Mouse (Mus musculus): ENCODE measurements around the gene Kif3b. TPM values are rescaled to one million over a fixed set of nuclear protein-coding genes. Genes with fewer than 3 reads are reported as not detected.
"Not testable (repeated sequence)": the region's sequence is repeated elsewhere in the genome, so short reads cannot be mapped to it uniquely, and the experiment has no call there.

Gene Kif3b
- polyA plus RNA-seq, 1 experiment from 2014 or later, result 8.2 TPM

DNA sequence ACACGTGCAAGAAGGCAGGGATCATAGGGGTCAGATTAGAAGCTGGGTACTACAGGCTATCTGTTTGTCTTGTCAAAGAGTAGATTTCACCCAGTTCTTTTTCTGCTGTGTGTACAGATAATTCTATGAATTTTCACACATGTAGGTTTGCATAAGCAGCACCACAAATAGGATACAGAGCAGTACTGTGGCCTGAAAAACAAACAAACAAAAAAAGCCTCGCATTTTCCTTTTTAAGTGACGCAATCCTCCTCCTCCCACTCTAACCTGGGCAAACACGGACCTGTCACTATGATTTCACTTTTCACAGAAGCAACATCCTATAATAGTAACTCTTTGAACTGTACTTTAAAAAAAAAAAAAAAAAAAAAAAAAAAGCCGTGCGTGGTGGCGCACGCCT is 14.8 kb upstream of the Kif3b start:
- no peak for TF ChIP-seq CTCF (IDR thresholded peaks at IDR 0.05; ENCODE audit: low read depth)
- no peak overlapping the region for H3K9ac ChIP-seq (ENCODE audit: low read depth, low read length)
- H3K4me2 ChIP-seq (replicated peaks; ENCODE audit: low read depth), result no peak overlapping the region
- no peak for ATAC-seq
- no peaks in the 10 kb centered on the region for H3K4me1 ChIP-seq (replicated peaks; ENCODE audit: control insufficient read depth, insufficient read depth, low read length)
- no peaks in the 10 kb centered on the region for H3K27me3 ChIP-seq (replicated peaks; ENCODE audit: control insufficient read depth, insufficient read depth, low read length)
- H3K36me3 ChIP-seq (ENCODE audit: control insufficient read depth, insufficient read depth), result no peaks in the 10 kb centered on the region
- WGBS, result 88% methylated on average over 8 of the region's 8 CpGs
- no peaks in the 10 kb centered on the region for H3K9me3 ChIP-seq (ENCODE audit: control insufficient read depth)
- no peak overlapping the region for H3K27ac ChIP-seq (ENCODE audit: low read depth, low read length)
- no peak overlapping the region for H3K4me3 ChIP-seq (ENCODE audit: low read depth, low read length)

DNA sequence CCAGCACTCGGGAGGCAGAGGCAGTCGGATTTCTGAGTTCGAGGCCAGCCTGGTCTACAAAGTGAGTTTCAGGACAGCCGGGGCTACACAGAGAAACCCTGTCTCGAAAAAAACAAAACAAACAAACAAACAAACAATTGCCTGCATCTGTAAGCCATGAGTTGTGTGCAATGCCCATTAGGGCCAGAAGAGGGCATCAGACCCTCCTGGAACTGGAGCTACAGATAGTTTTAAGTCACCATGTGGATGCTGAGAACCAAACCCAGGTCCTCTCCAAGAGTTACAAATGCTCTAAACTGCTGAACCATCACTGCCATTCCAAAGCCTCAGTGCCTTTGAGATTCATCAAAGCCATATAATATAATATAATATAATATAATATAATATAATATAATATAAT is 14.4 kb upstream of the Kif3b start:
- H3K4me1 ChIP-seq (replicated peaks; ENCODE audit: control insufficient read depth, insufficient read depth, low read length); ATAC-seq: not testable (repeated sequence)

DNA sequence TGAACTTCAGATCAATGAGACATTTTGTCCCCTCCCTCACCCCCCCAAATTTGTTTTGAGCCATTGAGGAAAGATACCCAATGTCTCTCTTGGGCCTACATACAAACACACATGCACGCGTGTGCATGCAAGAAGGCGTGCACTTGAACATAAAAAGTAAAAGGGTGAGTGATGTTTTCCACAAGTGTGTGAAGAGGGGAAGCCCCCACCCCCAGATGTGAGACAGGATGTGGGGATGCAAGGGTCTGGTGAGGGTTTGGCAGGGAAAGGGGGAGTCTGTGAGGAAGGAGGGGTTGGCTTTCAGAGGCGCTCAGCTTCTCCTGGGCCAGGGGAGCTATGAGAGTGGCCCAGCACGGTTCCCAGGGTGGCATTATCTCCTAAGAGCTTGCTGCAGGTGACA is 12.9 kb upstream of the Kif3b start:
- H3K9me3 ChIP-seq (ENCODE audit: control insufficient read depth), result no peaks in the 10 kb centered on the region
- no peak overlapping the region for H3K27ac ChIP-seq (ENCODE audit: low read depth, low read length)
- 90% methylated on average over 5 of the region's 5 CpGs for WGBS
- no peaks in the 10 kb centered on the region for H3K4me1 ChIP-seq (replicated peaks; ENCODE audit: control insufficient read depth, insufficient read depth, low read length)
- H3K9ac ChIP-seq (ENCODE audit: low read depth, low read length), result no peak overlapping the region
- TF ChIP-seq CTCF (IDR thresholded peaks at IDR 0.05; ENCODE audit: low read depth), result no peak
- no peaks in the 10 kb centered on the region for H3K27me3 ChIP-seq (replicated peaks; ENCODE audit: control insufficient read depth, insufficient read depth, low read length)
- no peak overlapping the region for H3K4me2 ChIP-seq (replicated peaks; ENCODE audit: low read depth)
- no peaks in the 10 kb centered on the region for H3K36me3 ChIP-seq (ENCODE audit: control insufficient read depth, insufficient read depth)
- no peak for ATAC-seq
- no peak overlapping the region for H3K4me3 ChIP-seq (ENCODE audit: low read depth, low read length)

More for the DNA sequence above, 14.4 kb upstream of the Kif3b start:
- not testable (repeated sequence) for H3K27me3 ChIP-seq (replicated peaks; ENCODE audit: control insufficient read depth, insufficient read depth, low read length); H3K27ac ChIP-seq (ENCODE audit: low read depth, low read length); H3K36me3 ChIP-seq (ENCODE audit: control insufficient read depth, insufficient read depth); H3K9ac ChIP-seq (ENCODE audit: low read depth, low read length); H3K9me3 ChIP-seq (ENCODE audit: control insufficient read depth); H3K4me3 ChIP-seq (ENCODE audit: low read depth, low read length); H3K4me2 ChIP-seq (replicated peaks; ENCODE audit: low read depth)
- TF ChIP-seq CTCF (IDR thresholded peaks at IDR 0.05; ENCODE audit: low read depth), result peak; percentile 30; the same call in 1 of the 2 replicates
- WGBS, result 93% methylated on average over 5 of the region's 5 CpGs

- TF ChIP-seq CTCF (IDR thresholded peaks at IDR 0.05; ENCODE audit: low read depth), result no peak
These were observed 7.3 kb upstream of the Kif3b start for GRCm38 (mm10) chr2:153283919-153284318.

DNA sequence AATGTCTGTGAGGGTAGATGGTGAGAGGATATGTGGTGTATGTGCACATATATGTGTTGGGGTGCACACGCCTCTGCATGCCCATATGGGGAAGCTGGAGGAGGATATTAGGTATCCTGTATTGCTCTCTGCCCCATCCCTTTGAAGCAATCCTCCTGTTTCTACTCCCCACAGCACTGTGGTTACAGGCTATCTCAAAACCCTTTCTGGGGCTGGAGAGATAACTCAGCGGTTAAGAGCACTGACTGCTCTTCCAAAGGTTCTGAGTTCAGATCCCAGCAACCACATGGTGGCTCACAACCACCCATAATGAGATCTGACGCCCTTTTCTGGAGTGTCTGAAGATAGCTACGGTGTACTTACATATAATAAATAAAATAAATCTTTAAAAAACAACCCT is 4.7 kb upstream of the Kif3b start:
- Histone ChIP-seq H3K9ac (ENCODE audit: low read depth, low read length) (no peak overlapping the region), H3K9me3 (ENCODE audit: control insufficient read depth) (no peaks in the 10 kb centered on the region), H3K4me3 (ENCODE audit: low read depth, low read length) (no peak overlapping the region), H3K27me3 (replicated peaks; ENCODE audit: control insufficient read depth, insufficient read depth, low read length) (no peaks in the 10 kb centered on the region), H3K36me3 (ENCODE audit: control insufficient read depth, insufficient read depth) (no peaks in the 10 kb centered on the region), H3K27ac (ENCODE audit: low read depth, low read length) (no peak overlapping the region), H3K4me1 (replicated peaks; ENCODE audit: control insufficient read depth, insufficient read depth, low read length) (no peaks in the 10 kb centered on the region), H3K4me2 (replicated peaks; ENCODE audit: low read depth) (no peak overlapping the region)
- no peak for ATAC-seq
- TF ChIP-seq CTCF (IDR thresholded peaks at IDR 0.05; ENCODE audit: low read depth), result no peak
- WGBS, result 87% methylated on average over 4 of the region's 4 CpGs

More at GRCm38 (mm10) chr2:153283919-153284318, 7.3 kb upstream of the Kif3b start:
- Histone ChIP-seq H3K27me3 (replicated peaks; ENCODE audit: control insufficient read depth, insufficient read depth, low read length) (no peaks in the 10 kb centered on the region), H3K4me2 (replicated peaks; ENCODE audit: low read depth) (no peak overlapping the region), H3K36me3 (ENCODE audit: control insufficient read depth, insufficient read depth) (no peaks in the 10 kb centered on the region), H3K27ac (ENCODE audit: low read depth, low read length) (no peak overlapping the region), H3K4me3 (ENCODE audit: low read depth, low read length) (no peak overlapping the region), H3K4me1 (replicated peaks; ENCODE audit: control insufficient read depth, insufficient read depth, low read length) (no peaks in the 10 kb centered on the region), H3K9me3 (ENCODE audit: control insufficient read depth) (no peaks in the 10 kb centered on the region), H3K9ac (ENCODE audit: low read depth, low read length) (no peak overlapping the region)
- ATAC-seq, result no peak
- 86% methylated on average over 6 of the region's 6 CpGs for WGBS

DNA sequence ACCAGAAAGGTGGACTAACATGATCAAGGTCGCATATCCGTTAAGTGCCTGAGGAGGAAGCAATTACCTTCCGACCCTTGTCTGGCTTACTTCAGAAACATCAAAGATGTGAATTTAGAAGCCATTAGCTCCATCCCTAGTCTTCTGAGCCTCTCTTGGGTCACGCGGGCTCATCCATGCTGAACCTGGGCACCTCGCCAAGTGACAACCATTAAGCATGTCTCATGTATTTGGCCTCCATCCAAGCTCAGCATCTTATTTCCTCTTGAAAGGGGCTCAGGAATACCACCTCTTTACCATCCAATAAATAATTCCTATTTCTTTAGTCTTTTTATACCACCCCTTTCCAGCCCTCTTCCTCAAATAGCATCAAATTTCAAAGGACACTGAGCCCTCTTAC is 3.4 kb upstream of the Kif3b start:
- Histone ChIP-seq H3K4me2 (replicated peaks; ENCODE audit: low read depth) (no peak overlapping the region), H3K4me3 (ENCODE audit: low read depth, low read length) (no peak overlapping the region), H3K36me3 (ENCODE audit: control insufficient read depth, insufficient read depth) (no peaks in the 10 kb centered on the region), H3K4me1 (replicated peaks; ENCODE audit: control insufficient read depth, insufficient read depth, low read length) (peaks cover 4% of the 10 kb centered on the region; the same call in 1 of the 2 replicates), H3K9me3 (ENCODE audit: control insufficient read depth) (no peaks in the 10 kb centered on the region), H3K9ac (ENCODE audit: low read depth, low read length) (no peak overlapping the region), H3K27ac (ENCODE audit: low read depth, low read length) (no peak overlapping the region), H3K27me3 (replicated peaks; ENCODE audit: control insufficient read depth, insufficient read depth, low read length) (no peaks in the 10 kb centered on the region)
- WGBS, result 23% methylated on average over 6 of the region's 6 CpGs
- no peak for ATAC-seq
- TF ChIP-seq CTCF (IDR thresholded peaks at IDR 0.05; ENCODE audit: low read depth), result no peak

All from intestine, postnatal 0 days (tissue).